Mouse (Mus musculus) embryonic stem cell, embryonic (primary cell): Measurements from ENCODE around the gene Fam178b.

ENCODE experiments used
- CTCF ChIA-PET, 4 experiments: fragments of 300-600 bp in 2 of 4; fragments of 350-600 bp in 2 of 4; sonication (Branson Sonifier 250); formaldehyde crosslinking; loops; one replicate each; lab custom pipeline; 2022; ENCODE audit warnings: inconsistent platforms in 2 of 4; lab: Charles Lee
- POLR2A ChIA-PET, 4 experiments: fragments of 300-600 bp in 2 of 4; fragments of 350-600 bp in 2 of 4; sonication (Branson Sonifier 250); formaldehyde crosslinking; loops; one replicate each; lab custom pipeline; 2022; ENCODE audit warnings: antibody characterized with exemption in 4 of 4, inconsistent platforms in 1 of 4; lab: Charles Lee

The Fam178b gene

DNA sequence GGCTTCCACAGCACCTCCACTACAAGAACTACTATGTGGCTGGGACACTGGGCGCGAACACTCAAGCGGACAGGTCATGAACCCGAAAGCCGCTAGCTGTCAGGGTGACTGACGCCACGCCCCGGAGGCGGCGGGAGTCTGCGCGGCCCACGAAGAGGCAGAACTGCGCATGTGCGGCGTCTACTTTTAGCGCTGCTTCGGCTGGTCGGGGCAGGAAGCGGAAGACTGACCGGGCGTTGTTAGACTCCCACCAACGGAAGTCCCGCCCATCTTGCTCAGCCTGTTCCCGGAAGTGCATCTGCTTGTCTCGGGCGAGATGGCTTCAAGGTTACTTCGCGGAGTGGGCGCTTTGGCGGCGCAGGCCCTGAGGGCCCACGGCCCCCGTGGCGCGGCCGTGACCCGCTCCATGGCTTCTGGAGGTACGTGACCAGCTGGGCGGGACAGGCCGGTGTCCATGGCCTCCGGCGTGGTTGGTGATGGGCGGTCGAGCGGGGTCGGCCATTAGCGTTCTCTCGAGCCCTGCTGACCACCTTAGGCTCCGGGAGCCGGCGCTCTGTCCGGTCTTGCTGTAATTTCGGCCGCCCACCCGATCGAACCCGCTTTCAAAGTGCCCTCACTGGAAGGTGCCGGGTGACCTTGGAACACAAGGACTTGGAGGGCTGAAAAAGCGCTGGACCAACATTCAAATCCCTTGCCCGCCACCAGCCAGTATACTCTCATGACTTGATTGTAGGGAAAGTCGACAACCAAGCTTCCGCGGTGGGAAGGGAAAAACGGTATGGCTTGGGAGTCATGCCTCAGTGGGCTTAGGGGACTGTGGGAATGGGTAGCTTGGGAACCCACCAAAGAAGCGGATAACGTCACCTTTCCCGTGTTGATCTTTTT, 8.5 kb upstream of the Fam178b start, which contains the start of gene Cox5b:
Gene Cox5b (plus strand): TSS at position 179 of the 885 bp plus-strand sequence.
- CTCF ChIA-PET = interaction anchor here in 3 of 4 experiments (0.7 to 1.4 kb wide), 7 partner anchors 11 to 180 kb away, joined by 3 to 10 read pairs (median 4); partner anchors contain the start of gene Ankrd39 (in 2 of the 3)
- POLR2A ChIA-PET = interaction anchor here in 3 of 4 experiments (0.6 to 4.5 kb wide), 16 partner anchors 8 to 241 kb away, joined by 3 to 25 read pairs (median 4); partner anchors contain the start of genes Fam178b (in 3 of the 3), 4933424G06Rik (in 2 of the 3), Ankrd39 (in 1 of the 3) and Sema4c (in 1 of the 3)

DNA sequence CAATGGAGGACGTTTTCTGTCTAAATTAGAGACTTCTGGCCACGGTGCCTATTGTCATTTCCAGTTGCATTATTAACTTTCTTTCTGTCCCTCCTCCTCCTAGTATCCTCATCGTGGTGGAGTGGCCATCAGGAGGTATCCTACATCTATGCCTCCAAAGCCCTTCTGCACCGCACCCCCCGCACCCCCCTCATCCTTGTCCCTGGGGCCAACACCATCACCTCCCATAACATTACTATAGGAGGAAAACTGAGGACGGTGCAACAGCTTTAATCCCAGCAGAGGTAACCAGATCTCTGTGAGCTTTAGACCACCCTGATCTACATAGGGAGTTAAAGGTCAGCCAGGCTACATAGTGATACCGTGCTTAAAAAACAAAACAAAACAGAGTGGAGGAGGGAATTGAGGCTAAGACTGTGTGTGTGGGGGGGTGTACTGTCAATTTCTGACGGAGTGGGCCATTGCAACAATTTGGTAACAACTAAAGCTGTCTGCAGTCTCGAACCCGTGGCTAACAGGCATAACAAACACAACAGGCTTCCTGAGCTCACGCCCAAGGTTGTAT, 7.8 kb upstream of the Fam178b start:
- CTCF ChIA-PET = interaction anchor here in 3 of 4 experiments (0.5 to 1.4 kb wide), 8 partner anchors 10 to 180 kb away, joined by 3 to 10 read pairs (median 4); partner anchors contain the start of gene Ankrd39 (in 2 of the 3)
- POLR2A ChIA-PET = interaction anchor here in 3 of 4 experiments (0.6 to 4.5 kb wide), 18 partner anchors 8 to 485 kb away, joined by 3 to 25 read pairs (median 4); partner anchors contain the start of genes Fam178b (in 3 of the 3), 4933424G06Rik (in 2 of the 3) and Ankrd39 (in 1 of the 3)

DNA sequence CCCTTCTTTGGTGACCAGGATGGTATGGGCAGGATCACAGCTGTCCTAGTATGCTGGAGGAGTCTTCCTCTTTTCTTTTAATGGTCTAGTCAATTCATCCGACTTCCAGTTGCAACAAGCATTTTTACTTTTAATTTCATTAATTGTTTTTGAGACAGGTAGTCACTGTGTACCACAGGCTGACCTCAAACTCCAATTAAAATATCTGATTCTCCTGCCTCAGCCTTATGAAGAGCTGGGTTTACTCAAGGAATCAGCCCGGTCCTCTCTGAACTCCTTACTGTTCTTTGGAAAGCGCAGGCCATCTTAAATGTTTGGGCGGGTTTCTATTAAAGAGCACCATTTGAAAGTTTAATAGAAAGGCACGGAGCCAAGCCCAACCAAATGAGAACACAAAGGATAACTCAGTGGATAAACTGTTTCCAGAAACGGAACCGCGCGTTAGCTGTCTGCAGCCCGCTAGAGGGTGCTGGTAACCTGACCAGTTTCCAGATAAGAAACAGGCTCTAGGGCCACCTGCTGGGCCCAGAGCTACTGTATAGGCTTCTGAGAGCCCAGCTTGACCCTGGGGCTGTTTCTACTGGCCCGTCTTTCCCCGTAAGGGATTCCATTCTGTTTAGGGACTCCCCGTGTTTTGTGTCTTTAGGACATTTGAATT, 956 bp upstream of the Fam178b start:
- ChIA-PET POLR2A (interaction anchor here (0.6 to 4.4 kb wide), 46 partner anchors 7 to 819 kb away, joined by 3 to 37 read pairs (median 4); partner anchors contain the start of genes 4933424G06Rik (in 3 of the 4), Ankrd39 (in 3 of the 4), Cox5b (in 2 of the 4) and Arid5a (in 1 of the 4)), CTCF (interaction anchor here (0.6 to 5.0 kb wide), 59 partner anchors 11 to 952 kb away, joined by 3 to 131 read pairs (median 3); partner anchors contain the start of genes Ankrd39 (in 4 of the 4), Sema4c (in 2 of the 4), 4933424G06Rik (in 1 of the 4) and Cnnm3 (in 1 of the 4))

DNA sequence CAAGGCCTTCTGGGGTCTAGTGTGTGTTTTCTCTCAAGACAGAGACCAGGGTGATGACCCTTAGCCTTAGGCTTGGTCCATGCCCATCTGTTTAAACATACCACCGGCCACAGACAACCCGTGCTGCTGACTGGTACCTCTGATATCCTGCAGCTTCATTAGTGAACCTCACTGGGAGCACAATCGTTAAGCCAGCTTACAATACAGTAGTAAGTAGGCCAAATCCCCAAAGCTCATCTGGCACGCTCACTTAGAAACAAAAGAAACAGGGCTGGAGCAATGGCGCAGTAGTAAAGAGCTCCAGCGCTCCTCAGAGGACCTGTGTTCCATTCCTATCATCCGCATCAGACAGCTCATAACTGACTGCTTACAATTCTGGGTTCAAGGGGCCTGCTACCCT, 2.1 kb downstream of the Fam178b start:
- POLR2A ChIA-PET = interaction anchor here (0.6 to 4.4 kb wide), 27 partner anchors 9 to 905 kb away, joined by 3 to 37 read pairs (median 4); partner anchors contain the start of genes Cox5b (in 3 of the 4), Ankrd39 (in 2 of the 4) and Arid5a (in 1 of the 4)
- CTCF ChIA-PET = interaction anchor here (0.5 to 5.0 kb wide), 14 partner anchors 10 to 413 kb away, joined by 3 to 131 read pairs (median 4); partner anchors contain the start of genes Ankrd39 (in 2 of the 4), Cox5b (in 1 of the 4) and Sema4c (in 1 of the 4)

DNA sequence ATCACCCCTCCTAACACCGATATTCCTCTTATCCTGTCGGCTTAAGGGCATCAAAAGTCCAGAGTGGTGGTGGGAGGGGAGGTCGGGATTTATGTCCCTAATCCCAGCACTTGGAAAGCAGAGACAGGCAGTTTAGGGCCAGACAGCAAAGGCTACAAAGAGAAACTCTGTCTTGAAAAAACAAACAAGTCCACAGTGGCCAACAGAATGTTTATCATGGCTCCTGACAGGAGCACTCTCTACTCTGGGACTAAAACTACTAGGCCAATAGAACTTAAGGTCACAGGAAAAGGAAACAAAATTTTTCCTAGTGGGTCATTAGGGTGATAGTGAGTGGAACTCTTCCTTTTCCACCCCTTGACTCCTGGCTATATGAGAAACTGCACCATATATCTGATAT, 8.0 kb downstream of the Fam178b start:
- POLR2A ChIA-PET = no interaction called here
- CTCF ChIA-PET = no interaction called here

DNA sequence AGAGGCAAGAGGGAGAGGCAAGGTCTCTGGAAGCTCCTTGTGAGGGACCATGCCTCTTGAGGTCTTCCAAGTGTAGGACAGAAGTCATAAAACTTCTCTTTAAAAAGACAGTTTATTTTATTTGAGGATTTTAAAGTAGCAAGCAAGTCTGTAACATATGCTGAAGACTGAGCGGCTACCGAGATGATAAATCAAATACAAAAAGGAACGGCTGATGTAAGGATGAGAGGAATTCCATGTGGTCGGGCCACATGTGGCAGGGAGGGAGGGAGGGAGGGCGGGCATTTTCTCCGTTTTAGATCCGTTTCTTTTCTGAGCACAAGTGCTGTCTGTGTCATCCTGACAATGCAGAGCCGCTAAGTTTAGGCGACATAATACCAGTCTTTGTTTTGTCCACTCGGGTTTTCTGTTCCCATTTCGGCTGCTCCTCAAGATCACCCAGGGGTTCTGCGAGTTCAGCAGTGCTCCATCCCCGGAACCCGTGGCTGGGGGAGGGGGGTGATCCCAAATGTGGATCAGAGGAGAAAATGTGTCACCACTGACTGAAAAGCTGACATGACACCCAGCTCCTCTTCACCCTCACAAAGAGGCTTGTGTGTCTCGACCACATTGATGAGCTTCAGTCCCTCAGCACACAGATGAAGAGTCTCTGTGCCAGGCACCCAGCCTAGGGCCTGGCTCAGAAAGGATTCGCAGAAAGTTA, 10.2 kb downstream of the Fam178b start:
- POLR2A ChIA-PET = interaction anchor here in 3 of 4 experiments (0.7 to 6.3 kb wide), 5 partner anchors 8 to 26 kb away, joined by 3 to 37 read pairs (median 4); partner anchors contain the start of gene Fam178b (in 3 of the 3)
- CTCF ChIA-PET = interaction anchor here in 2 of 4 experiments (0.7 to 1.4 kb wide), 3 partner anchors 11 to 126 kb away, joined by 3 to 5 read pairs (median 3); partner anchors contain the start of gene Ankrd39 (in 1 of the 2)

DNA sequence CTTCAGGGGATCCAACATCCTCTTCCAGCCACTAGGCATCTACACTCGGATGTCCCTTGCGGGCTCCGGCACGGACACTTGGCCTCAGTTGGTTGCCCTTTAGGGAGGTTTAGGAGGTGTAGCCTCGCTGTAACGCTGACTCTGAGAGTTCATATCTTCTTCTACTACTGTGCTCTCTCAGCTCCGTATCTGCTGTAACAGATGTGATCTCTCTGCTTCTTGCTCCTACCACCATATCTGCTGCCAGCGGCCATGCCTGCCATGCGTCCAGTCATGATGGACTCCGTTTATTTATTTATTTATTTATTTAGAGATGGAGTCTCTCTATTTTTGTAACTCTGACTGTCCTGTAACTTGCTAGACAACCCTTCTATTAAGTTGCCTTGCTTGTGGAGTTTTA, 11.7 kb downstream of the Fam178b start:
- POLR2A ChIA-PET = interaction anchor here in 2 of 4 experiments (0.9 to 6.3 kb wide), 6 partner anchors 9 to 124 kb away, joined by 3 to 37 read pairs (median 6); partner anchors contain the start of genes Fam178b (in 2 of the 2) and Ankrd39 (in 1 of the 2)

DNA sequence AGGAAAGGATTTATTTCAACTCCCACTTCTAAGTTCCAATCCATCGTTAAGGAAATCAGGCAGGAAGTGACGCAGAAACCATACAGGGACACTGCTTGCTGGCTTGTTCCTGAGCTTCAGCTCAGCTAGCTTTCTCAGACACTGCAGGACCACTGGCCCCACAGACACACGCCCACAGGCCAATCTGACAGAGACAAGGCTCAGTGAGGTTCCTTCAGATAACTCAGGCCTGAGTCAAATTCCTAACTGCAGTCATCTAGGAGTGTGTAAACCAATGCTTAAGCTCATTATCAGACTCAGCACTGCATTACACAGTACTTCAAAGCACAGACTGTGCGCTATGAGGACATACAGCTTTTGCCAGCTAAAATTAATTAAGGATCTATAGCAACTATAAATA, 12.7 kb downstream of the Fam178b start:
- CTCF ChIA-PET = interaction anchor here (0.5 to 2.0 kb wide), 7 partner anchors 14 to 569 kb away, joined by 3 to 11 read pairs (median 4); partner anchors contain the start of gene Ankrd39 (in 3 of the 4)
- POLR2A ChIA-PET = interaction anchor here in 2 of 4 experiments (0.9 to 6.3 kb wide), 8 partner anchors 9 to 123 kb away, joined by 3 to 37 read pairs (median 4); partner anchors contain the start of genes Ankrd39 (in 1 of the 2) and Fam178b (in 1 of the 2)

More for the DNA sequence above, 11.7 kb downstream of the Fam178b start:
- CTCF ChIA-PET = interaction anchor here in 1 of 4 experiments (1.8 to 2.0 kb wide), 2 partner anchors 13 to 124 kb away, joined by 5 to 11 read pairs; partner anchors contain the start of gene Ankrd39

DNA sequence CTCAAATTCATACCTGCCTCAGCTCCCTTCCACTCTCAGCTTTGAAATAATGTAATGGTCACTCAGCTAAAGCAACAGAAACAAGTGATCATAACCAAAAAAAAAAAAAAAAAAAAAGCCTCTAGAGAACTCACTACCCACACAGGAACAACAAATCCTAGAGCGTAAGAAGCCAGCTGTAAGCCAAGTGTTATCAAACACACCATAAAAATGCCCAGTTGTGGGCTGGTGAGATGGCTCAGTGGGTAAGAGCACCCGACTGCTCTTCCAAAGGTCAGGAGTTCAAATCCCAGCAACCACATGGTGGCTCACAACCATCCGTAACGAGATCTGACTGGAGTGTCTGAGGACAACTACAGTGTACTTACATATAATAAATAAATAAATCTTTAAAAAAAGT, 15.0 kb downstream of the Fam178b start:
- ChIA-PET POLR2A (interaction anchor here in 2 of 4 experiments (0.6 to 6.3 kb wide), 3 partner anchors 15 to 94 kb away, joined by 3 to 37 read pairs (median 4); partner anchors contain the start of gene Fam178b (in 1 of the 2)), CTCF (interaction anchor here in 2 of 4 experiments (0.6 to 1.4 kb wide), 3 partner anchors 8 to 161 kb away, joined by 3 to 8 read pairs (median 4); partner anchors contain the start of gene Ankrd39 (in 1 of the 2))

DNA sequence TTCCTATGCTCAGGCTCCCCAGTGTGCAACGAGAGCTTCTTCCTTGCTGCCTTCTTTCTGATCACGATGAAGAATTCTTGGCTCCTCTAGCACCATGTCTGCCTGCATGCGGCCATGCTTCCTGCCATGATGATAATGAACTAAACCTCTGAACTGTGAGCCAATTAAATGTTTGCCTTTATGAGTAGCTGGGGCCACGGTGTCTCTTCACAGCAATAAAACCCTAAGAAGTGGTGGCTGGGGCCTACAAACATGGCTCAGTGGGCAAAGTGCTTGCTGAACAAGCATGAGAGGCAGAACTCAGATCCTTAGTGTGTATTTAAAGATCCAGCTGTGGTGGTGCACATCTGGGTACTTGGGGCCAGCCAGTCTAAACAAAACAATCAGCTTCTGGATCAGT, 17.0 kb downstream of the Fam178b start:
- CTCF ChIA-PET = interaction anchor here in 1 of 4 experiments (1.2 kb wide), 1 partner anchor 119 kb away, joined by 3 read pairs; the partner anchor contains the start of gene Ankrd39

DNA sequence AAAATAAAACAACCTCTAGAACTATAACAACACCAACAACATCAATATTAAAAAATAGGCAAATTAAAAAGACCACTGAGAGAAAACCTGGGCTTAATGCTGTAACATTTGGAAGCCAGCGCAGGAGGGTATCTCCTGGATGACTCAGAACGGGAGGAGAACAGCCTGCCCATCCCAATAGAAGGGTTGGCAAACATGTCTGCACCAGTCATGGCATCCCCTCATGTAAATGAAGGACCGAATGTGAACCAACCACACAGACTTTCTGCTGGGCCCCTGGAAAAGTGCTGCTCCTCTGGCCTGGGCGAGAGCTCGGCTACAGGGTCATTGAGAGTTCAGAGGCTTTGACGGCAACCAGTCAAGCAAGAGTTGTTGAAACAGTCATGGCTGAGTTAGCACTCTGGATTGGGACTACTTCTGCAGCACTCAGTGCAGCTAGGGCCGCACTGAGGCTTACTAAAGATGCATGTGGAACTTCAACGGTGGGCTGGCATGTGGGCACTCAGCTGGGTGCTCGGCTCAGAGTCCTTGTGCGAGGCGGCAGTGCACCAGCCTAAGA, 17.7 kb downstream of the Fam178b start:
- POLR2A ChIA-PET = interaction anchor here in 1 of 4 experiments (1.3 to 1.4 kb wide), 2 partner anchors 85 to 135 kb away, joined by 3 read pairs; no protein-coding TSS in a partner anchor

More for the DNA sequence above, 17.0 kb downstream of the Fam178b start:
- POLR2A ChIA-PET = interaction anchor here in 1 of 4 experiments (0.7 to 1.4 kb wide), 2 partner anchors 86 to 219 kb away, joined by 3 to 4 read pairs; no protein-coding TSS in a partner anchor

DNA sequence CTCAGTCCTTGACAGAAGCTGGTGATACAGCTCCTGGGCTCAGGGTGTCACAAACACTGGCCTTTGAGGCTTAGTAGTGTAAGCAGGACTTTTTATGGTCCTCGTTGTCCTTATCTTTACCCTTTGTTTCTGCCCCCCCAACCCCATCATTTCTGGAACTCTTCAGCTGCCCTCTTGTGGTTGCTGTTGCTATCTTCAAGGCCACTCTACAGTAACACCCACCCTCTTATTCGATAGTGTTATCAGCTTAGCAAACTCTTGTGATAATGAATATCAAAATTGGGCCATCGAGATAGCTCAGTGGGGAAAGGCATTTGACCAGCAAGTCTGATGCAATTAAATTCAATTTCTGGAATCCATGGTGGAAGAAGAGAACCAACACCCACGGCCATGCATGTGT, 18.5 kb downstream of the Fam178b start:
- POLR2A ChIA-PET = interaction anchor here in 2 of 4 experiments (0.7 to 1.3 kb wide), 7 partner anchors 20 to 136 kb away, joined by 3 to 4 read pairs (median 3); no protein-coding TSS in a partner anchor

More for the DNA sequence above, 17.7 kb downstream of the Fam178b start:
- CTCF ChIA-PET = interaction anchor here in 3 of 4 experiments (1.2 to 2.7 kb wide), 4 partner anchors 19 to 118 kb away, joined by 3 to 15 read pairs (median 10); partner anchors contain the start of gene Ankrd39 (in 3 of the 3)

DNA sequence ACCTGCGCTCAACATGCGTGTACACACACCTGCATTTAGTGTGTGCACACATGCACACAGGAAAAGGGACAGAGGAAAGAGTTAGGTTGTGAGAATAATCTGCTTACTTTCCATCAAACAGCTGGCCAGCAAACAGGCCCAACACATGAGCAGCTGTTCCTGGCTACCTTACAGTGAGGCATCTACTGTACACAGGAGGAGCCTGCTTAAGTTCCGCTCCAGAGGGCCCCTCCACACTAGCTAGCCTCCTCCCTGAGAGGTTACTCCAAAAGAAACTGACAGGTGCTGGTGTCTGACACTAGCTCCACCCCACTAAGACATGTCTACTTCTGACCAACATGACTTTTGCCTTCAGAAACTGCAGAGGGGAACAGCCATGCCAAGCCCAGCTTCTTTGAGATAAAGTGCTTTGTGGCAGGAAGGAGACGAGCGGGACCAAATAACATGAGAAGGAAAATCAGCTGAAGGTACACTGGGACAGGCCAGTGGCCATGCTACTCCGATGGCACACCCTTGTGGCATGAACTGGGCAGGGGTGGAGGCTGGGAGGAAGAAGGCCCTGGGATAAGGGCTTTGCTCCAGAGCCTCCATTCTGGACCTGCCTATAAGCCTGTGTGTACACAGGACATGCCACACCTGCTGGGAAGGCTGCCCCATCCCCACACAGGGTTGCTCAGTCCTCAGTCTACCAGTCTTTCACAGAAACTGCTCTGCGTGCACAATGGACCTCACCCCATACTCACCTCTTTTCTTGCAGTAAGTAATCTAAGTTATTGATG, 24.2 kb downstream of the Fam178b start:
- ChIA-PET POLR2A (interaction anchor here in 2 of 4 experiments (0.6 to 1.6 kb wide), 5 partner anchors 11 to 555 kb away, joined by 3 to 4 read pairs (median 4); no protein-coding TSS in a partner anchor), CTCF (interaction anchor here (0.5 to 0.7 kb wide), 4 partner anchors 22 to 157 kb away, joined by 3 to 5 read pairs (median 4); partner anchors contain the start of gene Ankrd39 (in 1 of the 4))

More for the DNA sequence above, 18.5 kb downstream of the Fam178b start:
- CTCF ChIA-PET = interaction anchor here (0.7 to 2.7 kb wide), 7 partner anchors 16 to 432 kb away, joined by 3 to 15 read pairs (median 7); partner anchors contain the start of gene Ankrd39 (in 4 of the 4)
